Mouse (Mus musculus) c-Kit-positive CD71-negative TER-119-negative erythroid progenitor cells, embryonic 14.5 days (primary cell): ENCODE measurements around the gene Olfr720.

Experiments
- DNase-seq: peaks from one replicate; pipeline ENCODE4 v3.0.0-alpha.2; 2013; ENCODE audit warnings: low read depth

The Olfr720 gene

DNA sequence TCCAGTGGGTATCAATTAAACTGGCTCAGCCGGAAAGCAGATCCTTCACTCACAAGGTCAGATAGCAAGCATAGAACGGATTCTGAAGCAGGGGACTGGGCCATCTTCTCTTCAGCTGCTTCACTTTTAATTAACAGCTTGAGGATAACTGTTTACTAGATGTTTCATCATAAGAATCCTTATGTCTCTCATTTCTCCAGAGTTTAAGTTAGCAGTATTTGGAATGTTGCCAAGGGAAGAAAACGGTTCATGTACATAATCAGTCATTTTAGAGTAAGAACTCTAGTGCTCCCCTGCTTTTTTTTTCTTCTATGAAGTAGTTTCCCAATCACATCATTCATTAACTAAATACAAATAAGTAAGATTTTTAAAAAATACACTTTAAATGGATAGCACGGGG, at the start of gene Olfr720:
Gene Olfr720, minus strand, starts transcription at position 101 of the 400 bp plus-strand sequence.
- no peak for DNase-seq
